Mouse (Mus musculus) midbrain, embryonic 13.5 days (tissue): Measurements from ENCODE around the gene Sh3d19. TPM values are rescaled to one million over a fixed set of nuclear protein-coding genes. Genes with fewer than 3 reads are reported as not detected.
A peak's percentile ranks its signal among the peaks of the same experiment; 100 is the strongest.

ENCODE experiments used
- ATAC-seq: fragments of 200-750 bp; cut with Nextera tagmentation; 2 replicates; pipeline ENCODE4 v1.8.0; 2017; ENCODE audit warnings: mild to moderate bottlenecking, moderate TSS enrichment, moderate library complexity
- H3K27ac ChIP-seq: fragments of 300-500 bp; sonication (generic); 2 replicates; pipeline ENCODE4 v1.5.1; 2015; ENCODE audit warnings: inconsistent platforms, mild to moderate bottlenecking, moderate library complexity
- H3K27me3 ChIP-seq: fragments of 300-500 bp; sonication (generic); 2 replicates; pipeline ENCODE4 v1.6.1; 2015; ENCODE audit warnings: mild to moderate bottlenecking, inconsistent platforms
- H3K36me3 ChIP-seq: fragments of 300-500 bp; sonication (generic); 2 replicates; pipeline ENCODE4 v1.6.1; 2015; ENCODE audit warnings: mild to moderate bottlenecking, inconsistent platforms
- H3K4me1 ChIP-seq: fragments of 300-500 bp; sonication (generic); replicated peaks from 2 replicates; pipeline ENCODE4 v1.6.1; 2015; ENCODE audit warnings: inconsistent platforms
- H3K4me2 ChIP-seq: fragments of 300-500 bp; sonication (generic); replicated peaks from 2 replicates; pipeline ENCODE4 v1.6.1; 2015; ENCODE audit warnings: moderate library complexity, mild to moderate bottlenecking, inconsistent platforms
- H3K4me3 ChIP-seq: fragments of 300-500 bp; sonication (generic); replicated peaks from 2 replicates; pipeline ENCODE4 v1.5.1; 2015; ENCODE audit warnings: mild to moderate bottlenecking, inconsistent platforms
- H3K9ac ChIP-seq: fragments of 300-500 bp; sonication (generic); replicated peaks from 2 replicates; pipeline ENCODE4 v1.6.1; 2015; ENCODE audit warnings: mild to moderate bottlenecking, inconsistent platforms
- H3K9me3 ChIP-seq: fragments of 300-500 bp; sonication (generic); 2 replicates; pipeline ENCODE4 v1.6.1; 2016; ENCODE audit warnings: mild to moderate bottlenecking, inconsistent platforms
- WGBS: fragments of 180-500 bp; shearing (Covaris S2); methylation state at CpG from one replicate; pipeline ENCODE4 v1.1.7; 2015; 5-methylcytosine and 5-hydroxymethylcytosine counted together
- polyA plus RNA-seq: library from polyadenylated mRNA; unstranded; fragments of >200 nt; fragmentation: Nextera tagmentation; extraction: Ambion mirVana; gene quantifications from 2 replicates; pipeline ENCODE4 v1.2.1, GENCODE M21; 2015

Sh3d19 gene
- polyA plus RNA-seq, 1 experiment from 2014 or later = 8.6 TPM

DNA sequence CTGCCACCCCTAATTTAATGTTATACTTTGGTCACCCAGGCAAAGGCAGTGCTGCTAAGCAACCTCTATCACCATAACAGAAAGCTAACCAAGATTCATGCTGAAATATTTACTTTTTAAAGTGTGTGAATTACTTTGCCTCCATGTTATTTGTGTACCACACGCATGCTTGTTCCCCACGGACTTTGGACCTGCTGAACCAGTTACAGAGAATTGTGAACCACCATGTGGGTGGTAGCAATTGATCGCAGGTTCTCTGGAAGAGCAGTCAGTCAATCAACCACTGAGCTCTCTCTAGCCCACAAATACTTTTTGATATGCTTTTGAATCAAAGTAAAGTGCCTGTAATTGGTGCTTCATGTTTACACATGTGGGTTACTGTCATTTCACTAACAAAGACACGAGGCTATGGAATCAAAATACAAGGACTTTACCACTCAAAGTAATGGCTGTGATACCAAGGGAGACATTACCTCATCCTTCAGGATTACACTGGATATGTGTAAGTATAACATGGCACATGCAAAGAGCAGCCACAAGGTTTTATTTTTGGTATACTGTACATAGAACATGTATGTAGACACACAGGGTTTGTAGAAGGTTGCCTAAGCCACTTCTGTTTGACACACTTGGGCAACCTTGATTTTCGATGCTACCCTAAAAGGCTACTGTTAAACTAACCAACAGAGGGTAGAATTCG is 164.2 kb downstream of the Sh3d19 start:
- Histone ChIP-seq H3K4me3 (no peak overlapping the region), H3K9me3 (no peaks in the 10 kb centered on the region), H3K9ac (no peak overlapping the region), H3K27ac (no peak overlapping the region), H3K4me2 (no peak overlapping the region), H3K36me3 (peaks cover 51% of the 10 kb centered on the region), H3K4me1 (no peaks in the 10 kb centered on the region), H3K27me3 (no peaks in the 10 kb centered on the region)
- 94% methylated on average over 6 of the region's 6 CpGs for WGBS
- ATAC-seq = no peak

DNA sequence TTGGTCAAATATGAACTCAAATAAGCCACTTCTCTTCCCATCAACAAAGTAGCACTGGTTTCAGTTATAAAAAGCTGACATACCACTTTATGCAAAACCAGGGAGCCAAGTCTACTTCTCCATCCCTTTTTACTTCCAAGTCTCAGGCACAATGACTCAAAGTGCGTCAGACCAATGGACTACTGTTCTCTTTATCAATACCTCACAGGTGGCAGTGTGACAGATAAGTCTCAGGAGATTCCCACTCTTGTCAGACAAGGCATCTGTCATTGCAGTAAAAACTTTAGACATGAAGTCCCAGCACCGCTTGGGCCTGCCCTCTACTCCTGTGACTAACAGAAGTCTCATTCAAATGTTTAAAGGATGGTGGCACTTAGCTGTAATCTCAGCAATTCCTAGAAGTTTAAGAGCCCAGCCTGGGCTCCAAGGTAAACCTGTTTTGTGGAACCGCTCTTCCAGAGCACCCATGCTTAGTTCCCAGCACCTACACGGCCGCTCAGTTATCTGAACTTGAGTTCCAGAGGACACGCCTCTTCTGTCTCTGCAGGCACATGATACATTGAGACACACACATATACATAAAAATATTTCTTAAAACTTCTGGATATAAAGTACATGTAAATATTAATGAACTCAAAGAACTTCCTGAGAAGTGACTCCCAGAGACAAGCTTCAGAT is 165.1 kb downstream of the Sh3d19 start:
- 94% methylated on average over 6 of the region's 6 CpGs for WGBS

DNA sequence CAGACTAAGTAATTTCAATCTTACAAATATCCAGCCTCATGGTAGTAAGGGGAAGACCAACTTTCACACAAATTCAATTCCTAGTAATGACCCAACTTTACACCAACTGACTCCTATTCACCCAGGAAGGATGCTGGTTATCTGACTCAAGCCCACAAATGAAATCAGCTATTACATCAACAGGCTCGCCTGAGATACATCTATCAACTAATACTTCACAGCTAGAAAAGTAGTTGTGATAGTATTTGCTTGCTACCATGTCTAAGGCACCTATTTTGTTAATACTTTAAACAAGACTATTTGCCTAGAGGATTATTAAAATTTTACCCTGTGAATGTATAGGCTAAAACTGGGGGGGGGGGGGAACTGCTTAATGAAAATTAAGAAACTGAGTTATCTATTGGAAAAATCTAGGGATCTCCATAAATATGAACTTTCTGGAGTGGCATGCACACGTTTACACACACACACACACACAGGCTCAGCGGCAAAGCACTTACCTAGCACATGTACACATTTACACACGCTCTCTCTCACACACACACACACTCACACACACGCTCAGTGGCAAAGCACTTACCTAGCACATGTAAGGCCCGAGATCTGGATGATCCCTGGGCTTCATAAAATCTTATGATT is 166.1 kb downstream of the Sh3d19 start:
- Histone ChIP-seq H3K4me3 (no peak overlapping the region), H3K9ac (no peak overlapping the region), H3K27me3 (no peaks in the 10 kb centered on the region), H3K27ac (no peak overlapping the region), H3K36me3 (peaks cover 59% of the 10 kb centered on the region), H3K9me3 (no peaks in the 10 kb centered on the region), H3K4me2 (no peak overlapping the region), H3K4me1 (peaks cover 15% of the 10 kb centered on the region)
- WGBS = 91% methylated on average over 6 of the region's 6 CpGs
- ATAC-seq = no peak

More for the DNA sequence above, 165.1 kb downstream of the Sh3d19 start:
- H3K9ac ChIP-seq = no peak overlapping the region
- H3K4me2 ChIP-seq = no peak overlapping the region
- H3K4me3 ChIP-seq = no peak overlapping the region
- no peak overlapping the region for H3K27ac ChIP-seq
- peaks cover 8% of the 10 kb centered on the region for H3K4me1 ChIP-seq
- peak; percentile 24; the same call in 1 of the 2 replicates for ATAC-seq
- H3K27me3 ChIP-seq = no peaks in the 10 kb centered on the region
- no peaks in the 10 kb centered on the region for H3K9me3 ChIP-seq
- peaks cover 59% of the 10 kb centered on the region for H3K36me3 ChIP-seq

DNA sequence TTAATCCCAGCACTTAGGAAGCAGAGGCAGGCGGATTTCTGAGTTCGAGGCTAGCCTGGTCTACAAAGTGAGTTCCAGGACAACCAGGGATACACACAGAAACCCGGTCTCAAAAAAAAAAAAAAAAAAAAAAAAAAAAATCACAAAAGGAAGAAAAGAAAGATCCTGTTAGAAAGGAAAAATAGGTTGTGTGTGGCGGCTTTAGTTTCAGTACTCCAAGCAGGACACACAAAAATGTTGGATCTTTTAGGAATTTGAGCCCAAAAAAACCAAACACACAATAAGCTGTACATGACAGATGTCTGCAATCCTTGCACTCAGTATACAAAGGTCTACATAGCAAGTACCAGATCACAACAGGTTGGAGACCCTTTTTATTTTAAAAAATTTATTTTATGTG is 168.8 kb downstream of the Sh3d19 start:
- H3K9ac ChIP-seq = no peak overlapping the region
- peaks cover 59% of the 10 kb centered on the region for H3K36me3 ChIP-seq
- H3K4me1 ChIP-seq = peaks cover 19% of the 10 kb centered on the region
- H3K27me3 ChIP-seq = no peaks in the 10 kb centered on the region
- H3K27ac ChIP-seq = no peak overlapping the region
- WGBS = 98% methylated on average over 4 of the region's 4 CpGs
- H3K9me3 ChIP-seq = no peaks in the 10 kb centered on the region
- ATAC-seq = no peak
- no peak overlapping the region for H3K4me3 ChIP-seq
- no peak overlapping the region for H3K4me2 ChIP-seq

DNA sequence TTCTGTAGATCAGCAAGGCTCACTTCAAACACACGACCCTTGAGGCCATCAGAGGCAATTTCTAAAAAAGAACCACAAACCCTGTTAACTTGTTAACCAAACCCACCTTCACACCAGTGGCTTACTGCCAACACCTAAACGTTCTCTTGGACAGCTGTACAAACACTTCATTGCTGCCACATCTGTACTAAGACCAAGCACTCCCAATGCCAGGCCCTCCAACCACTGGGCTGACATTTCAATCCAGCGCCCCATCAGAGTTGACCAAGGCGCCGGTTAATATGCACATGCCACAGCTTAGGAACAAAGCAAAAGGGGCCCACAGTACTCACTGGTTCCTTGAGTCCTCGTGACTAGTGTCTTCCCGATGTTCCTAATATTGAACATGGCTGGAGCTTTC is 170.5 kb downstream of the Sh3d19 start:
- H3K9me3 ChIP-seq = no peaks in the 10 kb centered on the region
- no peak for ATAC-seq
- peaks cover 19% of the 10 kb centered on the region for H3K4me1 ChIP-seq
- peaks cover 45% of the 10 kb centered on the region for H3K36me3 ChIP-seq
- H3K4me2 ChIP-seq = peak overlapping the region; percentile 67
- 20% methylated on average over 7 of the region's 7 CpGs for WGBS
- H3K27me3 ChIP-seq = no peaks in the 10 kb centered on the region
- H3K27ac ChIP-seq = no peak overlapping the region
- H3K4me3 ChIP-seq = peak overlapping the region; percentile 99
- H3K9ac ChIP-seq = peak overlapping the region; percentile 100

DNA sequence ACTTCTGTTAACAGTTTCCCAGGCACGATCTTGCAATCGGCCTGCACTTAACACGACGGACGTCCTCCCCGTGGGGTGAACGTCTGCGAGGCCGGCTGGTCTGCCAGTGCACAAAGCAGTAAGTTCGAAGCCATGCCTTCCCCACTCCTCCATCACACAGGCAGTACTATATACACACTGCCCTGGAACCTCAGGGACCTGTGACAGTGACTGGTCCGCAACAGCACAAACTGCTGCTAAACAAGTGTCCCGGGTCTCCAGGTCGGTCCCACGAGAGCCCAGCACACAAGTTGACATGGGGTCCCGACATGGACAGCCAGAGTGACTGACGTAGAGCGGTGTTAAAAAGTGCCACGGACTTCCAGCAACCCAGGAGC is 171.0 kb downstream of the Sh3d19 start:
- WGBS = under 1% methylated on average over 18 of the region's 18 CpGs
- ATAC-seq = no peak; the same call in 1 of the 2 replicates

DNA sequence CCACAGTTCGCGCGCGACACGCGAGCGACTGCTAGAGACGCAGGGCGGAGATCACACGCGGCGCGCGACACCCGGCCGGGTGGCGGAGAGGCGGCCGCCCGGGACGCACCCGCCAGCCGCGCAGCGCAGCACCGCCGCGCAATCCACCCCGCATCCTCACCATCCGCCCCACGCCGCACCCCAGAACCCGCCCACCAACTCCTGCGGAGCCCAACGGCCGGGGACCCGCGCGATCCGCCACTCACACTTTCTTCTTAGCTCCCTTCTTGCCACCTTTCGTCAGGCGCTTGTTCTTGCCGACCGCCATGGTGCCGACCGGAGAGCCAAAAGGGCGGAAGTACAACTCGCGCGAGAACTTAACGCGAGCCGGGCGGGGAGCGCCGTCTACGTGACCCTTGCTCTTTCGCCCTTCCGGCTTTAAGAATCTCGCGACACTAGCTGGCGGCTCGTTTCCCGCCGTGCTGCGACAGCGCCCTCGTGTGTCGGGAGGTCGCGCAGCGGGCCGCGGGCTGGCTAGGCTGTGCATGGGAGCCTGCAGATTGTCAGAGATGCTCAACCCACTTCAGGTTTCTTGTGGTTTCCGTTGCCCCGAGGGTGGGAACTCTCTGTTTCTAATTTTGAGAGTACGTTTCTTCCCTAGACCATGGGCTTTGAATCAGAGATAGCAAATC is 171.5 kb downstream of the Sh3d19 start, which contains the start of gene Rps3a1:
Gene Rps3a1, minus strand, starts transcription at position 440 of the 671 bp plus-strand sequence.
- peak within 1 kb of the TSS; percentile 87 for H3K27ac ChIP-seq
- H3K9ac ChIP-seq = peak within 1 kb of the TSS; percentile 100
- H3K27me3 ChIP-seq = no peaks in the 10 kb centered on the region
- H3K36me3 ChIP-seq = peaks cover 34% of the 10 kb centered on the region
- ATAC-seq = peak; percentile 97
- H3K4me2 ChIP-seq = peak within 1 kb of the TSS; percentile 67
- no peaks in the 10 kb centered on the region for H3K9me3 ChIP-seq
- H3K4me3 ChIP-seq = peak within 1 kb of the TSS; percentile 99
- H3K4me1 ChIP-seq = peaks cover 19% of the 10 kb centered on the region
- under 1% methylated on average over 69 of the region's 77 CpGs for WGBS

More for the DNA sequence above, 171.0 kb downstream of the Sh3d19 start:
- no peaks in the 10 kb centered on the region for H3K9me3 ChIP-seq
- H3K9ac ChIP-seq = peak overlapping the region; percentile 100
- no peaks in the 10 kb centered on the region for H3K27me3 ChIP-seq
- H3K4me1 ChIP-seq = peaks cover 19% of the 10 kb centered on the region
- peak overlapping the region; percentile 67 for H3K4me2 ChIP-seq
- peaks cover 40% of the 10 kb centered on the region for H3K36me3 ChIP-seq
- H3K27ac ChIP-seq = peak overlapping the region; percentile 87
- peak overlapping the region; percentile 99 for H3K4me3 ChIP-seq

DNA sequence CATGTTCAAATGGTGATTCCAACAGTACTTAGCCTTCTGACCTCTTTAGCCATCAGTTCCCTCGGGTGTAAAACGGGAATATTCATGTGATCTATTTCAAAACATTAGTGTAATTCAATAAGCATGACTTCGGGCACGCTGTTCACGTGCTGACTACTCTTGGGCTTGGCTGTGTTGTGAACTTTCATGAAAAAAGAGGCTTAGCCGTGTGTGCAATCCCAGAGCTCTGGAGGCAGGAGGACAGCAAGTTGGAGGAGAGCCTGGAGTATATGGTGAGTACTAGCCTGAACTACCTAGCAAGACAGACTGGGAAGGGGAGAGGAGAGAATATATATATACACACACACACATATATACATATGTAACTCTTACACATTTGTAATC is 172.0 kb downstream of the Sh3d19 start:
- H3K27ac ChIP-seq = no peak overlapping the region
- peak overlapping the region; percentile 30 for H3K4me2 ChIP-seq
- no peaks in the 10 kb centered on the region for H3K9me3 ChIP-seq
- H3K36me3 ChIP-seq = peaks cover 29% of the 10 kb centered on the region
- peak overlapping the region; percentile 14; the same call in 1 of the 2 replicates for H3K4me3 ChIP-seq
- no peaks in the 10 kb centered on the region for H3K27me3 ChIP-seq
- WGBS = 36% methylated on average over 6 of the region's 6 CpGs
- H3K9ac ChIP-seq = no peak overlapping the region
- H3K4me1 ChIP-seq = peaks cover 19% of the 10 kb centered on the region
- ATAC-seq = peak; percentile 49

DNA sequence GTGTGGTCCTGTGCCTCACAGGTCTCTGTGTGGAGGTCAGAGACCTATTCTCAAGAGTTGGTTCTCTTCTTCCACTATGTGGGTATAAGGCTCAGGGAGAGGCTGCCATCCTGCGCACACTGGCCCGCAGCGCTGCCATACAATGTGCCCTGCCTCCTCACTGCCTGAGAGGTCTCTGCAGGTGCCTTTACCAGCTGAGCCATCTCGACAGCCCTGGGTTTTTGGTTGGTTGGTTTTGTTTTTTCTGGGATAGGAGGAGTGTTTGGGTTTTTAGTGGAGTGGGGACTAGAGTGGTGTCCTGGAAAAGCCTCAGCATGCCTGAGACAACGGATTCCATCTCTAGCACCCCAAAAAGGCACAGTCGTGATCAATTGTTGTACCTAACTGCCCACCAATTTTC is 172.4 kb downstream of the Sh3d19 start:
- no peak overlapping the region for H3K4me3 ChIP-seq
- 83% methylated on average over 6 of the region's 6 CpGs for WGBS
- 0 out of 2 replicates have a peak, but pooled peaks have one; percentile 7 for ATAC-seq
- no peak overlapping the region for H3K27ac ChIP-seq
- peaks cover 19% of the 10 kb centered on the region for H3K4me1 ChIP-seq
- peak overlapping the region; percentile 30; the same call in 1 of the 2 replicates for H3K4me2 ChIP-seq
- no peaks in the 10 kb centered on the region for H3K9me3 ChIP-seq
- H3K36me3 ChIP-seq = peaks cover 25% of the 10 kb centered on the region
- H3K9ac ChIP-seq = 0 out of 2 replicates have a peak overlapping the region, but pooled peaks have one; percentile 14
- no peaks in the 10 kb centered on the region for H3K27me3 ChIP-seq

DNA sequence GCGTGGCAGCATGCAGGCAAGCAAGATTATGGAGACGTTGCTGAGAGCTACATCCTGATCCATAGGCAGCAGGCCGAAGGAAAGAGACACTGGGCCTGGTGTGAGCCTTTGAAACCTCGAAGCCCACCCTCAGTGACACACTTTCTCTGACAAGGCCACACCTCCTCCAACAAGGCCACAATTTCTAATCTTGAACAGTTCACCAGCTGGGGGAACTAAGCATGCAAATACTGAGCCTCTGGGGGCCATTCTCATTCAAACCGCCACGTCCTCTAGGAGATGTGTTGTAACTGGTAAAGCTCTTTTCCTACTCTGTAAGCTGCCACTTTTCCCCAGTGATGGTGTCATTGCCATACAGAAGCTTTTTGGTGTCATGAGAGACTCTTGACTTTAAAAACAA is 178.2 kb downstream of the Sh3d19 start:
- no peaks in the 10 kb centered on the region for H3K4me1 ChIP-seq

DNA sequence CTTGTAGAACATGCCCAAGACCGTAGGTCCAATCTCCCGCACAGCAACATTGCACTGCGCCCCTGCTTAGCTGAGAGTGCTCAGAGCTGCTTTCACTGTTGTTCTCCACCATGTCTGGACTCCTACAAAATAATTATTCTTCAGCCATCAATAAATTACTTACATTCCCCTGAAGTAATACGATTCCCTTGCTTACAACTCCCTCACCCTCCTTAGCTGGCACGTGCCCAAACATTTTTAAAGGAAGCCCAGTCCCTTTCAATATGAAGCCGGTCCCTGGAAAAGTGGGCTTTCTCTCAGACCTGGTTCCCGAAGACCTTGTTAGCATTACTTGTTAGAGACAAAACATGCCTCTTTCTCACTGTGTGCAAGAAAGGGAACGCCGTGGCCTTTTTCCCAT is 178.6 kb downstream of the Sh3d19 start:
- ATAC-seq = no peak
- Histone ChIP-seq H3K9ac (no peak overlapping the region), H3K36me3 (no peaks in the 10 kb centered on the region), H3K27ac (no peak overlapping the region), H3K4me3 (no peak overlapping the region), H3K4me1 (no peaks in the 10 kb centered on the region), H3K27me3 (no peaks in the 10 kb centered on the region), H3K9me3 (no peaks in the 10 kb centered on the region), H3K4me2 (no peak overlapping the region)
- WGBS = 84% methylated on average over 9 of the region's 9 CpGs

More for the DNA sequence above, 178.2 kb downstream of the Sh3d19 start:
- no peaks in the 10 kb centered on the region for H3K9me3 ChIP-seq
- H3K9ac ChIP-seq = no peak overlapping the region
- H3K27me3 ChIP-seq = no peaks in the 10 kb centered on the region
- ATAC-seq = no peak
- no peaks in the 10 kb centered on the region for H3K36me3 ChIP-seq
- no peak overlapping the region for H3K27ac ChIP-seq
- 67% methylated on average over 6 of the region's 6 CpGs for WGBS
- no peak overlapping the region for H3K4me2 ChIP-seq
- H3K4me3 ChIP-seq = no peak overlapping the region
